In the genomic region with DNA sequence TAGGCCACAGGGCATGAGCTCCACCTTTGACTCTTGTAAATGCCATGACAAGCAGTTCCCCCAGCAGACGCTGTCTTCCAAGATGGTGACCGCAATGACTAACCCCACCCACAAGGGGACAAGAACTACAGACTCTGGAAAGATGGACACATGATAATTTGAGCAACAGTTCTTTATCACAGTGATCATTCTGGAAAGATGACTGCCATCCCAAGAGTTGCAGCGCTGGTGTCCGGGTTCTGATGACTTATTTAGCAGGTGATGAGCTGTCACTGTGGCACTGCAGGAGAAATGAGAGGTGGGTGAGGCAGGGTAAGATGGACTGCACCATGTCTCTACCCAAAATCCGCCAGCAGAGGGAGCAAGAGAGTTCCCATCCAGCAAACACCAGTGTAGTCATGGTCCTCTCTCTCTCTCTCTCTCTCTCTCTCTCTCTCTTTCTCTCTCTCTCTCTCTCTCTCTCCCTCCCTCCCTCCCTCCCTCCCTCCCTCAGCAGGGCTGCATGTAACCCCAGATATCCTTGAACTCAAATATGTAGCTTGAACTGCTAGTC, we compare ENCODE assay signal across 8 mouse cellular contexts. TPM values are rescaled to one million over a fixed set of nuclear protein-coding genes. Genes with fewer than 3 reads are reported as not detected.
DNase-seq lines count a peak whose midpoint lies in the region; ATAC-seq lines count a peak whose summit lies in the region.

No protein-coding gene starts in this region.

- H3K27me3 ChIP-seq in forebrain, embryonic 14.5 days (replicated peaks; ENCODE audit: control insufficient read depth, insufficient read depth, low read length), result no peaks in the 10 kb centered on the region
- no peaks in the 10 kb centered on the region for H3K27me3 ChIP-seq in lung, embryonic 16.5 days (ENCODE audit: control insufficient read depth, insufficient read depth, low read depth, low read length)

- H3K36me3 ChIP-seq in forebrain, embryonic 14.5 days (ENCODE audit: control insufficient read depth, insufficient read depth, low read length), result no peaks in the 10 kb centered on the region
- H3K36me3 ChIP-seq in lung, embryonic 16.5 days (ENCODE audit: control insufficient read depth, insufficient read depth, low read length), result no peaks in the 10 kb centered on the region

- H3K4me3 ChIP-seq in forebrain, embryonic 14.5 days (ENCODE audit: low read depth, low read length), result no peak overlapping the region
- no peak overlapping the region for H3K4me3 ChIP-seq in lung, embryonic 16.5 days (ENCODE audit: low read length)

- no peaks in the 10 kb centered on the region for H3K9me3 ChIP-seq in forebrain, embryonic 14.5 days (replicated peaks; ENCODE audit: control insufficient read depth, low read length)
- H3K9me3 ChIP-seq in lung, embryonic 16.5 days (ENCODE audit: control insufficient read depth, low read length), result no peaks in the 10 kb centered on the region

- no peak overlapping the region for H3K9ac ChIP-seq in forebrain, embryonic 14.5 days (ENCODE audit: low read length)
- H3K9ac ChIP-seq in lung, embryonic 16.5 days (ENCODE audit: low read length), result no peak overlapping the region

- ATAC-seq in forebrain, embryonic 14.5 days, result peak; percentile 66
- peak; percentile 34; the same call in 1 of the 2 replicates for ATAC-seq in lung, embryonic 16.5 days (ENCODE audit: low read depth)

- H3K27ac ChIP-seq in forebrain, embryonic 14.5 days (ENCODE audit: low read depth, low read length), result no peak overlapping the region
- H3K27ac ChIP-seq in lung, embryonic 16.5 days (ENCODE audit: low read length), result no peak overlapping the region

- peak; percentile 81 for DNase-seq in 416B (ENCODE audit: low read depth)
- peak; percentile 90 for DNase-seq in CD4-positive, CD25-positive, alpha-beta regulatory T cell, adult 2 months (ENCODE audit: low read depth, low spot score)
- DNase-seq in c-Kit-positive CD71-negative TER-119-negative erythroid progenitor cells, embryonic 14.5 days (ENCODE audit: low read depth), result peak; percentile 75
- DNase-seq in forebrain, embryonic 14.5 days (ENCODE audit: low spot score), result peak; percentile 77
- peak; percentile 72 to 82 for DNase-seq in kidney, postnatal 25 days
- peak; percentile 88 for DNase-seq in retina, postnatal 1 day
- peak; percentile 43 for DNase-seq in yolk sac, embryonic 10.5 days (ENCODE audit: low spot score)

- H3K4me2 ChIP-seq in forebrain, embryonic 14.5 days (ENCODE audit: low read length), result no peak overlapping the region
- H3K4me2 ChIP-seq in lung, embryonic 16.5 days (ENCODE audit: low read depth, low read length), result no peak overlapping the region

- H3K4me1 ChIP-seq in forebrain, embryonic 14.5 days (ENCODE audit: control insufficient read depth, insufficient read depth, low read length), result peaks cover 6% of the 10 kb centered on the region; the same call in 1 of the 2 replicates
- peaks cover 3% of the 10 kb centered on the region; the same call in 1 of the 2 replicates for H3K4me1 ChIP-seq in lung, embryonic 16.5 days (replicated peaks; ENCODE audit: control insufficient read depth, insufficient read depth, low read length)

- WGBS in forebrain, embryonic 14.5 days, result 30% methylated on average over 5 of the region's 5 CpGs
- 31% methylated on average over 5 of the region's 5 CpGs for WGBS in lung, embryonic 16.5 days

RNA-seq across cellular contexts. Expression of a gene that starts 5.3 kb away (rescaled TPM):
- polyA plus RNA-seq in forebrain, embryonic 14.5 days (2014; fragmentation: Nextera tagmentation; extraction: Ambion mirVana), result 13.0 and 24.0 TPM in 2 replicates
- 9.5 and 9.9 TPM in 2 replicates for polyA plus RNA-seq in lung, embryonic 16.5 days (2015; fragmentation: Nextera tagmentation; extraction: Ambion mirVana)

RNA-seq across cellular contexts. Expression of a gene that starts 5.3 kb away (rescaled TPM):
- polyA plus RNA-seq in forebrain, embryonic 14.5 days (2014; fragmentation: Nextera tagmentation; extraction: Ambion mirVana), result 147 and 154 TPM in 2 replicates
- 94.0 TPM in 2 replicates for polyA plus RNA-seq in lung, embryonic 16.5 days (2015; fragmentation: Nextera tagmentation; extraction: Ambion mirVana)

RNA-seq across cellular contexts. Expression of a gene that starts 22.8 kb away (rescaled TPM):
- polyA plus RNA-seq in forebrain, embryonic 14.5 days (2014; fragmentation: Nextera tagmentation; extraction: Ambion mirVana), result 0.10 TPM in 2 replicates
- polyA plus RNA-seq in lung, embryonic 16.5 days (2015; fragmentation: Nextera tagmentation; extraction: Ambion mirVana), result 0.63 and 1.2 TPM in 2 replicates

RNA-seq across cellular contexts. Expression of a gene that starts 30.2 kb away (rescaled TPM):
- not detected in 2 replicates for polyA plus RNA-seq in forebrain, embryonic 14.5 days (2014; fragmentation: Nextera tagmentation; extraction: Ambion mirVana)
- polyA plus RNA-seq in lung, embryonic 16.5 days (2015; fragmentation: Nextera tagmentation; extraction: Ambion mirVana), result 0.33 and 1.1 TPM in 2 replicates

RNA-seq across cellular contexts. Expression of a gene that starts 33.9 kb away (rescaled TPM):
- polyA plus RNA-seq in forebrain, embryonic 14.5 days (2014; fragmentation: Nextera tagmentation; extraction: Ambion mirVana), result 49.3 and 50.5 TPM in 2 replicates
- polyA plus RNA-seq in lung, embryonic 16.5 days (2015; fragmentation: Nextera tagmentation; extraction: Ambion mirVana), result 115 and 116 TPM in 2 replicates
